Mouse (Mus musculus) liver, embryonic 16.5 days (tissue): ENCODE data around the gene Pafah1b1. TPM values are rescaled to one million over a fixed set of nuclear protein-coding genes. Genes with fewer than 3 reads are reported as not detected.

Experiments used
- ATAC-seq: fragments of 200-750 bp; cut with Nextera tagmentation; 2 replicates; pipeline ENCODE4 v1.8.0; 2017; ENCODE audit warnings: low read depth, mild to moderate bottlenecking, moderate number of reproducible peaks, moderate library complexity
- H3K27ac ChIP-seq: fragments of 300-500 bp; sonication (generic); 2 replicates; pipeline ENCODE4 v1.5.1; 2014; ENCODE audit warnings: mild to moderate bottlenecking, low read length
- H3K27me3 ChIP-seq: fragments of 300-500 bp; sonication (generic); 2 replicates; pipeline ENCODE4 v1.6.1; 2014; ENCODE audit warnings: low read depth, low read length, mixed read lengths; ENCODE audit not compliant: control insufficient read depth, insufficient read depth
- H3K36me3 ChIP-seq: fragments of 300-500 bp; sonication (generic); 2 replicates; pipeline ENCODE4 v1.6.1; 2014; ENCODE audit warnings: mild to moderate bottlenecking; ENCODE audit not compliant: control insufficient read depth, insufficient read depth
- H3K4me1 ChIP-seq: fragments of 300-500 bp; sonication (generic); 2 replicates; pipeline ENCODE4 v1.6.1; 2014; ENCODE audit warnings: low read depth, low read length, mixed read lengths; ENCODE audit not compliant: control insufficient read depth
- H3K4me2 ChIP-seq: fragments of 300-500 bp; sonication (generic); 2 replicates; pipeline ENCODE4 v1.6.1; 2014; ENCODE audit warnings: low read depth, low read length, mixed read lengths
- H3K4me3 ChIP-seq: fragments of 300-500 bp; sonication (generic); 2 replicates; pipeline ENCODE4 v1.5.1; 2014; ENCODE audit warnings: low read depth, mild to moderate bottlenecking, low read length
- H3K9ac ChIP-seq: fragments of 300-500 bp; sonication (generic); 2 replicates; pipeline ENCODE4 v1.6.1; 2014; ENCODE audit warnings: low read depth, low read length
- H3K9me3 ChIP-seq: fragments of 300-500 bp; sonication (generic); replicated peaks from 2 replicates; pipeline ENCODE4 v1.6.1; 2016; ENCODE audit warnings: low read length; ENCODE audit not compliant: control insufficient read depth
- WGBS: fragments of 180-500 bp; shearing (Covaris S2); extraction: QIAGEN DNeasy Blood & Tissue Kit; methylation state at CpG from one replicate; pipeline ENCODE4 v1.1.7; 2014; ENCODE audit not compliant: insufficient replicate concordance; 5-methylcytosine and 5-hydroxymethylcytosine counted together
- polyA plus RNA-seq: library from polyadenylated mRNA; unstranded; fragments of >200 nt; fragmentation: Nextera tagmentation; extraction: Ambion mirVana; gene quantifications from 2 replicates; pipeline ENCODE4 v1.2.1, GENCODE M21; 2015

Pafah1b1 gene
- polyA plus RNA-seq, 1 experiment from 2014 or later: 26.4 TPM

DNA sequence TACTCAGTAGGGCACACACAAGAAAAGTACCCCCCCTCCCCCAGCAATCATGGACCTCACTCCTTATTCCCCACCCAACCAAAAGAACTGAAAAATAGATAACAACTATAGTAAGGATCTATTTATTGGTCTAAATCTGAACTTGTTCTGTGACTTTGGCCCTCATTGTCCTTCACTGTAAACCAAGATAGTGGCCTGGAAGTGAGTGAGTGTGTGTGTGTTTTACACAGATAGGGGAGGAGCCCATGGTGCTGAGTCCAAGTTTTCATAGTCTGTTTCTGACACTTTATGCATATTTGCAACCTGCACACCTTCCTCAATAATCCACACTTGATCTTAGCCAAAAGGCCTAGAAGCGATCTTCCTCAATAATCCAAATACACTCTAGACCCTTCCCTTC, 75.8 kb downstream of the Pafah1b1 start:
- WGBS: 3% methylated on average over 1 of the region's 1 CpGs
- Histone ChIP-seq H3K4me1 (peaks cover 41% of the 10 kb centered on the region), H3K9ac (peak overlapping the region; percentile 81)

DNA sequence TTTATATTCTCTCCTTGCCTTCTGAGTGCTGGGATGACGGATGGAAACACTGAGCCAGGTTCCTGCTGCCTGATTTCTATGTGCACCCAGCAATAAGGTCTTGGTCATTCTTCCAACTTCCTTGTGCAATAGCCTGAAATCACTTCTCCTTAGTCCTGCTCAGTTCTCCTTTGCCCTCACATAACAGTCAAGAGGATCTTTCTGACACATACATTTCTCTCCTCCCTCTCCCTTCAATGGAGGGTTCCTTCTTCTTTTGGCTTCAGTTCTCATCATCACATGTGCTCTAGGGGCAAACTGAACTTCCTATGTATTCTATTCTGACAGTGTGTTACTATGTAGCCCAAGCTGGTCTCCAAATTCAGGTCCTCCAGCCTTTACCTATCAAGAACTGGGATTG, 76.5 kb downstream of the Pafah1b1 start:
- H3K4me2 ChIP-seq: no peak overlapping the region

More for the DNA sequence above, 75.8 kb downstream of the Pafah1b1 start:
- Histone ChIP-seq H3K9me3 (no peaks in the 10 kb centered on the region), H3K36me3 (no peaks in the 10 kb centered on the region), H3K4me2 (peak overlapping the region; percentile 96), H3K27me3 (no peaks in the 10 kb centered on the region), H3K4me3 (peak overlapping the region; percentile 88), H3K27ac (peak overlapping the region; percentile 84)
- ATAC-seq: peak; percentile 20; the same call in 1 of the 2 replicates

DNA sequence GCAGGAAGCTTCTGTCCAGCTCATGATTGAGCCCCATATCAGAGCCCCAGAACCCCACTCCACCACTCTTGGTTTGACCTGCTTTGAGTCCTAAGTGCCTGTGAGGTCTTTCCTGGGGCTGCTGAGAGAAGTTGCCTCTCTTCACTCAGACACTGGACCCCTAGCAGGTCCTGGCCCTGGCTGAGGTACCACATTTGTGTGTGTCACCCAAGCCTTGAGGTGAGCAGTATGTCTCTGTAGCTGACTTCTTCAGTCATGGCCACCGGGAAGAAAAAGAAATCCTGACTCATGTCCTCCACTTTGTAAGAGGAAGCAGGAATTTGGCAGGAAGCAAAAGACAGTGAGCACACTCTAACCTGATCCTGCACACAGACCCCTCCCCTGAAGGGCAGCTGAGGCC, 84.8 kb downstream of the Pafah1b1 start:
- H3K9ac ChIP-seq: no peak overlapping the region
- WGBS: 13% methylated on average over 1 of the region's 1 CpGs
- no peak for ATAC-seq
- peaks cover 22% of the 10 kb centered on the region for H3K36me3 ChIP-seq
- no peak overlapping the region for H3K4me3 ChIP-seq
- H3K9me3 ChIP-seq: no peaks in the 10 kb centered on the region
- peaks cover 18% of the 10 kb centered on the region for H3K4me1 ChIP-seq
- H3K4me2 ChIP-seq: no peak overlapping the region
- H3K27ac ChIP-seq: no peak overlapping the region
- peaks cover 58% of the 10 kb centered on the region for H3K27me3 ChIP-seq

More for the DNA sequence above, 76.5 kb downstream of the Pafah1b1 start:
- 65% methylated on average over 1 of the region's 1 CpGs for whole genome bisulfite sequencing
- Histone ChIP-seq H3K36me3 (no peaks in the 10 kb centered on the region), H3K9ac (no peak overlapping the region), H3K9me3 (no peaks in the 10 kb centered on the region), H3K27me3 (no peaks in the 10 kb centered on the region), H3K27ac (peak overlapping the region; percentile 84; the same call in 1 of the 2 replicates), H3K4me1 (peaks cover 38% of the 10 kb centered on the region), H3K4me3 (no peak overlapping the region)
- ATAC-seq: no peak

DNA sequence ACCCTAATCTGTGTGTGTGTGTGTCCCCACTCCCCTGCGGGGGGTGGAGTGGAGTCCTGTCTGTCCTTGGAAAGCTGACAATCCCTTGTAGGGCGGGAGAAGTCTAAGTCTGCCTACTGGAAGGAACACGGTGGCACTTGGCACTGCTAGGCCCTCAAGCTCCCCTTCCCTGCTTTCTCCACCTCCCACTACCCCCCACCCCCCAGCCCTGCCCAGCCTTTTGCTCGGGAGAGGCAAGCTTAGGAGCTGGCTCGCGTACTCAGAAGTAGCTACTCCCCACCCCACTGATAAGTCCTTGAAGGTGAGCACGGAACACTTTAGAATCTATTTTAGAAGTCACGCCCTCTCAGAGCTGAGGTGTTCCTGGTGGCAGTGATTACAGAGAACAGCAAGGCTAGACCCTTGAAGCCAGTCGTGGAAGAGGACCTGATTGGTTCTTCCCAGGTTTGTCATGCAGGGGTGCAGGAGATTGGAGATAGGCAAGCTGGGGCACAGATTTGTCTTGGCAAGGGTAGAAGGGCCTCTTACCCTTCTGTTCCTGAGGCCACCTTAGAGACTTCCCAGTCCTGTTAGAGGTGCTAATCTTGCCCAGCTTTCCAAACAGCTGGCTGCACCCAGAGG, 85.6 kb downstream of the Pafah1b1 start:
- no peak overlapping the region for H3K27ac ChIP-seq
- WGBS: 17% methylated on average over 9 of the region's 9 CpGs
- H3K4me1 ChIP-seq: peaks cover 18% of the 10 kb centered on the region
- peak overlapping the region; percentile 68 for H3K4me3 ChIP-seq
- H3K27me3 ChIP-seq: peaks cover 58% of the 10 kb centered on the region
- peaks cover 24% of the 10 kb centered on the region for H3K36me3 ChIP-seq
- peak overlapping the region; percentile 70 for H3K4me2 ChIP-seq
- no peak for ATAC-seq
- no peaks in the 10 kb centered on the region for H3K9me3 ChIP-seq
- H3K9ac ChIP-seq: peak overlapping the region; percentile 47; the same call in 1 of the 2 replicates

DNA sequence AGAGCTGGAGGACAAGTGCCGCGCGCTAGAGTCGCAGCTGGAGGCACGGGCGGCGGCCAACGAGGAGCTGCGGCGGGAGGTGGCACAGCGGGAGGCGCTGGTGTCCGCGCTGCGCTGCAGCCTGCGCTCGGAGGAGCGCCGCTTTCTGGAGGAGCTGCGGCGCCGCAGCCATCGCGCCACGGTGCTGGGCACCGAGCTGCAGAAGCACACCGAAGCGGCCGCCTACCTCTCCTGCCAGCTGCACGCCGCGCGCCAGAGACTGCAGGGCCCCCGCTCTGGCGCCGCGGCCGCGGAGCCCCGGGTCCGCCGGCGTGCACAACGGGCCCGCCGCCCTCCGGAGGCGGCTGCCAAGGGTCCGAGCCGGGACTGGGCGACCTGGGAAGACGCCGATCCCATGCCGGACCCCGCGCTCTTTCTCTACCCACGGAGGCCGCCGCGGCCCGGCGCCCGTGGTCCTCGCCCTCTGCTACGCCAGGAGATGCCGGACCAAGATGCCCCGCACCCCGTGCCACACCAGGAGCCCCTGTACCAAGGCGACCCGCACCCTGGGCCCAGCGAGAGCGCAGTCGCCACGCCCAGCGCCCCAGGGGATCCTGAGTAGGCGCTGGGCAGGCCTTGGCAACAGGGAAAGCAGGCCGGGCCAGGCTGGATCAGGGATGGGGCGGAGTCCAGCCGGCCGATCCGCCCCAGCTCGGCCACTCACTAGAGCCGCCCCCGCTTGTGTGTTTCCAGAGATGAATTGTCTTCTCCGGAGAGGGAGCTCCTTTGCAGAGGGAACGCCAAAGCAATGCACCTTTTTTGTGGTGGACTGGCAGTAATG, 86.3 kb downstream of the Pafah1b1 start:
- peak; percentile 81 for ATAC-seq
- peak overlapping the region; percentile 40; the same call in 1 of the 2 replicates for H3K27ac ChIP-seq
- H3K36me3 ChIP-seq: peaks cover 24% of the 10 kb centered on the region
- peak overlapping the region; percentile 47 for H3K9ac ChIP-seq
- WGBS: under 1% methylated on average over 82 of the region's 86 CpGs
- H3K4me1 ChIP-seq: peaks cover 18% of the 10 kb centered on the region
- no peaks in the 10 kb centered on the region for H3K9me3 ChIP-seq
- H3K4me2 ChIP-seq: peak overlapping the region; percentile 70
- peak overlapping the region; percentile 68 for H3K4me3 ChIP-seq
- peaks cover 58% of the 10 kb centered on the region for H3K27me3 ChIP-seq

DNA sequence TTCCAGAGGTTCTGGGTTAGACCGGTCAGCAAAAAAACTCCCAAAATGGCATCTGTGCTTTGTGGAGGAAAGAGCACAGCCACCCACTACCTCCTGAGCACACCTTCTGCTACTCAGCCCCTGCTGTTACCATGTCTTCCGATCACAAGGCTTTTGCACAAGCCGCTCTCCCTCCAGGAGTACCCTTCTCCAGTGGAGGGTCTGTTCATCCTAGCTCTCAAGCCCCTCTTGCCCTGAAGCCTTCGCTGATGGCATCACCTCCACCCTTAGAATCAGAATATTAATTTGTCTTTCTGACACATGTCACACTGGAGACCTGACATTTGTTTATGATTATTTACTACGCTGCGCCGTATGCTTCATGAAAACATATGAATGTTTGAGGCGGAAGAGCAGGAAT, 87.0 kb downstream of the Pafah1b1 start:
- peaks cover 24% of the 10 kb centered on the region for H3K36me3 ChIP-seq

DNA sequence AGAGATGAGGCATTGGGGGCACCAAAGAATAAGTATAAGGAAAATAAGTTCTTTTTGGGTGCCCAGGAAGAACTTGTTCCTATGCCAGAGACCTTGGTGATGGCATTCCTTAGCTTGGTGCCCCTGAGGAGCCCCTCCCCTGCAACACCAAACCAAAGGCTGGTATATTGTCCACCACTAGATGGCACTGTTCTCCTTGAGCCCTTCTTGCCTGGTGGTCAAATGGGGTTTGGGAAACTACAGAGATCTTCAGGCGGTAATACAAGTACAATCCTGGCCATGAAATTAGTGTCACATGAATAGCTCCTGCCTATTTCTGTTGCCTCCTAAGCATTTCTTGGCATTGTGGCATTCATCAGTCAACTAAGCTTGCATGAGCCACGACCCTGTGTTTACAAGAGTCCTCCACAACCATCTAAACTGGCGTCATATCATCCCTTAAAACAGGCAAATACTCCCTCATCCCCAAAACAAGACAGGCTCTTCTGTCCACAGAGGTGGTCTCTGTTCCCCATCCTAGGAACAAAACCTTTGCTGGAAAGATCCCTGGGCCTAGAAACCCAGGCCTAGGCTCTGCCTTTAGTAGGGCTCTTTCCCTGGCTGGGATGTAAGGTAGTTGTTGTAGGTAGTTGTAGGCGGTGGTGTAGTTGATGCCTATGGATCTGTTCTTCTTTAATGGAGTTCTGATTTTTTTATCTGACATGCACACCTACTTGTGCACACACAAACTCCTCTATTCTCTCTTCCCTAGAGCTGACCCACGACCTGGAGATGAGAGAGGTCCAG, 89.8 kb downstream of the Pafah1b1 start:
- Histone ChIP-seq H3K4me1 (peaks cover 18% of the 10 kb centered on the region), H3K27ac (no peak overlapping the region), H3K27me3 (peaks cover 40% of the 10 kb centered on the region), H3K4me3 (no peak overlapping the region), H3K9ac (no peak overlapping the region), H3K36me3 (peaks cover 40% of the 10 kb centered on the region), H3K9me3 (no peaks in the 10 kb centered on the region), H3K4me2 (no peak overlapping the region)
- ATAC-seq: no peak
- WGBS: 59% methylated on average over 5 of the region's 5 CpGs

More for the DNA sequence above, 87.0 kb downstream of the Pafah1b1 start:
- no peak for ATAC-seq
- 0 out of 2 replicates have a peak overlapping the region, but pooled peaks have one; percentile 11 for H3K9ac ChIP-seq
- no peak overlapping the region for H3K27ac ChIP-seq
- peaks cover 58% of the 10 kb centered on the region for H3K27me3 ChIP-seq
- H3K4me3 ChIP-seq: peak overlapping the region; percentile 68
- no peaks in the 10 kb centered on the region for H3K9me3 ChIP-seq
- peaks cover 18% of the 10 kb centered on the region for H3K4me1 ChIP-seq
- 27% methylated on average over 8 of the region's 8 CpGs for WGBS
- peak overlapping the region; percentile 70 for H3K4me2 ChIP-seq

DNA sequence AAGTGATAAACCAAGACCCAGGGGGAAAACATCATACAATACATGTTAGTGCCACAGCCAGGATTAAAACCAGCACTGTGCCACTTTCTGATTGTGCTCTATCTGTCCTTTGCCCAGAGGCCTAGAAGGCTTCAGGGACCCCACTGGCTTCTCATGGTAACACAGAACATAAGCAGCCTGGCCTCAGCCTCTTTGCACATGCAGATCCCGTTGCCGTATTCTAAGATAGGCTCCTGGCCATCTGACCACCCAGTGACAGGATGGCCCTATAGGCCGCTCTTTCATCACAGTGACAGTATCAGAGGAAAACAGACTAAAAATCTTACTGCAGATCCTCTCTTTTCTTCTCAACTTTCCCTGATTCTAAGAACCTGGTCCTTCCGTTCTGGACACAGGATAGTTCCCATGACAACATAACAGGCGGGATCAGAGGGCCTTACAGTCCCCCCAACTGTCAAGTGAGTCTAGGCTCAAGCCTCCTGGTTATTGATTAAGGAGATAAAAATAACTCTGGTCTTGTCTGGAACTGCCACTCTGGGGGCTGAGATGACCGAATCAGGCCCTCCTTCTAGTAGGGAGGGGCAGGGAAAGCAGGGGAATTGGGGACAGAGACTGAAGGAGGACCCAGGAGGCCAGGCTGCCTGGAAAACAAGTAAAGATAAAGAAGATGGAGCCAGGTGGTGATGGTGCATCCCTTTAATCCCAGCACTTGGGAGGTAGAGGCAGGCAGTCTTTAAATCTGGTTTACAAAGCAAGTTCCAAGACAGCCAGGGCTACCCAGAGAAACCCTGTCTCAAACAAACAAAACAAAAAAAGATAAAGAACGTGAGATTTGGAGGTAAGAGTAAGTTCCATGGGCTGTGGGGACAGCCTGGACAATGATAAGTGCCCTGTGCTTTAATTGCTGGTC, 92.3 kb downstream of the Pafah1b1 start:
- WGBS: 59% methylated on average over 7 of the region's 7 CpGs
- Histone ChIP-seq H3K36me3 (peaks cover 29% of the 10 kb centered on the region), H3K4me1 (peaks cover under 1% of the 10 kb centered on the region; the same call in 1 of the 2 replicates), H3K9me3 (no peaks in the 10 kb centered on the region), H3K4me2 (no peak overlapping the region), H3K9ac (no peak overlapping the region), H3K27me3 (peaks cover 14% of the 10 kb centered on the region), H3K4me3 (no peak overlapping the region), H3K27ac (no peak overlapping the region)
- no peak for ATAC-seq
